Mouse (Mus musculus): ENCODE measurements around the gene Fam208b.

DNA sequence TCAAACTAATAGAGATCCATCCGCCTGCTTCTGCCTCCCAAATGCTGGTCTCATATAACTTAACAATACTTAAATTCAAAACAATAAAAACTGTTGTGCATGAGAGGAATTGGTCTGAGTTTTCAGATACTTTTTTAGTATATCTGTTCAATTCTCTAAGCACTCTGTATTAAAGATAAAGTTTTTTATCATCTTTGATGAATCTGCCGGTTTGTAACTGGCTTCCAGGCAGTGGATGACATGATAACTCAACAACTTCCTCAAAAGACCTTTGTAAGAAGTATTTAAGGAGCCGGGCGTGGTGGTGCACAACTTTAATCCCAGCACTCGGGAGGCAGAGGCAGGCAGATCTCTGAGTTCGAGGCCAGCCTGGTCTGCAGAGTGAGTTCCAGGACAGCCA, 14.7 kb downstream of the Fam208b start:
- TF ChIP-seq CTCF (IDR thresholded peaks at IDR 0.05; ENCODE audit: low read depth, low read length) (no peak), POLR2A (IDR thresholded peaks at IDR 0.05; ENCODE audit: insufficient read depth, low read length) (no peak), EP300 (IDR thresholded peaks at IDR 0.05; ENCODE audit: insufficient read depth, low read depth, low read length) (no peak)

Data from ES-Bruce4 (cell line).